Mouse (Mus musculus) heart, embryonic 14.5 days (tissue): ENCODE results near the gene Olfr730. TPM values are rescaled to one million over a fixed set of nuclear protein-coding genes. Genes with fewer than 3 reads are reported as not detected.

Source experiments
- ATAC-seq: fragments of 200-750 bp; cut with Nextera tagmentation; 2 replicates; pipeline ENCODE4 v1.8.0; 2017; ENCODE audit warnings: low read depth, moderate TSS enrichment; ENCODE audit not compliant: insufficient number of reproducible peaks, insufficient read depth, low FRiP score
- H3K27ac ChIP-seq, 2 experiments: fragments of 200-500 bp in 1 of 2; fragments of 300-500 bp in 1 of 2; sonication (generic) in 1 of 2; replicated peaks in 1 of 2; 2 replicates each; pipeline ENCODE4 v1.5.1; 2012 to 2014; ENCODE audit warnings: low read depth in 2 of 2, low read length in 2 of 2, control low read depth in 1 of 2, mild to moderate bottlenecking in 1 of 2, mixed read lengths in 1 of 2; ENCODE audit not compliant: control insufficient read depth in 1 of 2, insufficient read depth in 1 of 2
- H3K27me3 ChIP-seq: fragments of 300-500 bp; sonication (generic); 2 replicates; pipeline ENCODE4 v1.6.1; 2014; ENCODE audit warnings: mild to moderate bottlenecking, low read length, control low read depth; ENCODE audit not compliant: control insufficient read depth, insufficient read depth
- H3K36me3 ChIP-seq: fragments of 300-500 bp; sonication (generic); 2 replicates; pipeline ENCODE4 v1.6.1; 2014; ENCODE audit warnings: mild to moderate bottlenecking, control low read depth, low read length, mixed read lengths; ENCODE audit not compliant: control insufficient read depth, insufficient read depth
- H3K4me1 ChIP-seq, 2 experiments: fragments of 200-500 bp in 1 of 2; fragments of 300-500 bp in 1 of 2; sonication (generic) in 1 of 2; 2 replicates each; pipeline ENCODE4 v1.6.1; 2012 to 2014; ENCODE audit warnings: low read length in 2 of 2, control low read depth in 1 of 2, mixed read lengths in 1 of 2; ENCODE audit not compliant: control insufficient read depth in 2 of 2, insufficient read depth in 2 of 2
- H3K4me2 ChIP-seq: fragments of 300-500 bp; sonication (generic); 2 replicates; pipeline ENCODE4 v1.6.1; 2014; ENCODE audit warnings: mild to moderate bottlenecking, low read length
- H3K4me3 ChIP-seq, 2 experiments: fragments of 200-500 bp in 1 of 2; fragments of 300-500 bp in 1 of 2; sonication (generic) in 1 of 2; 2 replicates each; pipeline ENCODE4 v1.5.1; 2012 to 2014; ENCODE audit warnings: low read length in 2 of 2, mild to moderate bottlenecking in 2 of 2, control low read depth in 1 of 2, low read depth in 1 of 2, moderate library complexity in 1 of 2; ENCODE audit not compliant: control insufficient read depth in 1 of 2, insufficient read depth in 1 of 2
- H3K9ac ChIP-seq: fragments of 300-500 bp; sonication (generic); 2 replicates; pipeline ENCODE4 v1.6.1; 2014; ENCODE audit warnings: mild to moderate bottlenecking, low read length
- H3K9me3 ChIP-seq: fragments of 300-500 bp; sonication (generic); 2 replicates; pipeline ENCODE4 v1.6.1; 2016; ENCODE audit warnings: low read length, control low read depth; ENCODE audit not compliant: control insufficient read depth
- WGBS: fragments of 180-500 bp; shearing (Covaris S2); extraction: QIAGEN DNeasy Blood & Tissue Kit; methylation state at CpG from one replicate; pipeline ENCODE4 v1.1.7; 2014; 5-methylcytosine and 5-hydroxymethylcytosine counted together
- polyA plus RNA-seq: library from polyadenylated mRNA; unstranded; fragments of >200 nt; fragmentation: Nextera tagmentation; extraction: Ambion mirVana; gene quantifications from 2 replicates; pipeline ENCODE4 v1.2.1, GENCODE M21; 2014

Olfr730 gene
- not detected in 2 replicates for polyA plus RNA-seq

- WGBS, result 55% methylated on average over 1 of the region's 1 CpGs
- no peak within 1 kb of the TSS for H3K4me2 ChIP-seq
- no peaks in the 10 kb centered on the region for H3K9me3 ChIP-seq
- H3K27ac ChIP-seq, result no peak within 1 kb of the TSS
- no peaks in the 10 kb centered on the region for H3K36me3 ChIP-seq
- no peak within 1 kb of the TSS for H3K4me3 ChIP-seq
- no peaks in the 10 kb centered on the region for H3K27me3 ChIP-seq
- H3K4me1 ChIP-seq, result no peaks in the 10 kb centered on the region
- H3K9ac ChIP-seq, result no peak within 1 kb of the TSS
- ATAC-seq, result no peak
Measured at GRCm38 (mm10) chr14:50188098-50188497, at the start of gene Olfr730. Gene Olfr730, minus strand, starts transcription at chr14:50188198.

GRCm38 (mm10) chr14:50152810-50153209, 35.2 kb downstream of the Olfr730 start, which contains the start of gene Olfr729:
Gene Olfr729, minus strand, starts transcription at chr14:50152910.
- Histone ChIP-seq H3K4me1 (no peaks in the 10 kb centered on the region), H3K4me3 (no peak within 1 kb of the TSS), H3K9me3 (no peaks in the 10 kb centered on the region), H3K4me2 (no peak within 1 kb of the TSS), H3K27ac (no peak within 1 kb of the TSS), H3K36me3 (no peaks in the 10 kb centered on the region), H3K9ac (no peak within 1 kb of the TSS), H3K27me3 (no peaks in the 10 kb centered on the region)
- no peak for ATAC-seq

- H3K9me3 ChIP-seq, result no peaks in the 10 kb centered on the region
- no peak within 1 kb of the TSS for H3K4me3 ChIP-seq
- H3K27ac ChIP-seq, result no peak within 1 kb of the TSS
- no peaks in the 10 kb centered on the region for H3K36me3 ChIP-seq
- no peaks in the 10 kb centered on the region for H3K27me3 ChIP-seq
- WGBS, result 83% methylated on average over 5 of the region's 5 CpGs
- no peak for ATAC-seq
- H3K4me1 ChIP-seq, result no peaks in the 10 kb centered on the region
- no peak within 1 kb of the TSS for H3K4me2 ChIP-seq
- no peak within 1 kb of the TSS for H3K9ac ChIP-seq
Measured at GRCm38 (mm10) chr14:50142580-50142979, 45.4 kb downstream of the Olfr730 start, which contains the start of gene Olfr728. Gene Olfr728, minus strand, starts transcription at chr14:50142680.

Other genes starting within 250 kb of the Olfr730 start
- not detected in 2 replicates for gene Olfr724, start 224.9 kb downstream of the Olfr730 start, polyA plus RNA-seq
- gene Olfr725, start 147.8 kb downstream of the Olfr730 start, polyA plus RNA-seq, result not detected in 2 replicates
- not detected in 2 replicates for gene Olfr726, start 97.2 kb downstream of the Olfr730 start, polyA plus RNA-seq
- gene Olfr727, start 65.0 kb downstream of the Olfr730 start, polyA plus RNA-seq, result not detected in 2 replicates
- gene Olfr728, start 45.5 kb downstream of the Olfr730 start, polyA plus RNA-seq, result not detected in 2 replicates
- gene Olfr729, start 35.3 kb downstream of the Olfr730 start, polyA plus RNA-seq, result not detected in 2 replicates
- not detected in 2 replicates for gene Olfr731, start 53.7 kb upstream of the Olfr730 start, polyA plus RNA-seq
- gene Olfr732, start 96.0 kb upstream of the Olfr730 start, polyA plus RNA-seq, result not detected in 2 replicates
- gene Olfr733, start 113.3 kb upstream of the Olfr730 start, polyA plus RNA-seq, result not detected in 2 replicates
- not detected in 2 replicates for gene Olfr734, start 138.6 kb upstream of the Olfr730 start, polyA plus RNA-seq
- not detected in 2 replicates for gene Olfr735, start 160.7 kb upstream of the Olfr730 start, polyA plus RNA-seq
- gene Tlr11, start 169.7 kb upstream of the Olfr730 start, polyA plus RNA-seq, result not detected in 2 replicates
- gene Olfr736, start 193.0 kb upstream of the Olfr730 start, polyA plus RNA-seq, result not detected in 2 replicates
- not detected in 2 replicates for gene Olfr738, start 219.4 kb upstream of the Olfr730 start, polyA plus RNA-seq
- not detected in 2 replicates for gene Olfr739, start 230.4 kb upstream of the Olfr730 start, polyA plus RNA-seq